Mouse (Mus musculus) cerebellum, adult 2 months (tissue): ENCODE measurements around the gene Zfp598. TPM values are rescaled to one million over a fixed set of nuclear protein-coding genes. Genes with fewer than 3 reads are reported as not detected.
A peak's percentile ranks its signal among the peaks of the same experiment; 100 is the strongest.
"Not testable (repeated sequence)": the region's sequence is repeated elsewhere in the genome, so short reads cannot be mapped to it uniquely, and the experiment has no call there.

ENCODE experiments used
- DNase-seq, 2 experiments: peaks; one replicate each; pipeline ENCODE4 v3.0.0; 2021
- H3K27ac ChIP-seq: fragments of 200-500 bp; 2 replicates; pipeline ENCODE4 v1.5.1; 2012; ENCODE audit warnings: low read length, control low read depth, inconsistent platforms; ENCODE audit not compliant: insufficient read depth
- H3K27me3 ChIP-seq: fragments of 200-500 bp; 2 replicates; pipeline ENCODE4 v1.6.1; 2012; ENCODE audit warnings: inconsistent platforms, mild to moderate bottlenecking, low read length, moderate library complexity; ENCODE audit not compliant: control insufficient read depth, insufficient read depth
- H3K4me1 ChIP-seq: fragments of 200-500 bp; 2 replicates; pipeline ENCODE4 v1.6.1; 2011; ENCODE audit warnings: low read length; ENCODE audit not compliant: control insufficient read depth, insufficient read depth
- H3K4me3 ChIP-seq: fragments of 200-500 bp; replicated peaks from 2 replicates; pipeline ENCODE3; 2011; ENCODE audit warnings: mild to moderate bottlenecking, low read depth, low read length, control low read depth; ENCODE audit not compliant: insufficient read depth
- CTCF ChIP-seq: fragments of 200-500 bp; IDR thresholded peaks from 2 replicates; pipeline ENCODE4 v1.5.1; 2011; ENCODE audit warnings: low read depth, mild to moderate bottlenecking, control low read depth, low read length, moderate library complexity, borderline replicate concordance; ENCODE audit not compliant: insufficient read depth
- POLR2A ChIP-seq: fragments of 200-500 bp; IDR thresholded peaks from 2 replicates; pipeline ENCODE4 v1.6.1; 2011; ENCODE audit warnings: low read length, control low read depth, borderline replicate concordance; ENCODE audit not compliant: insufficient read depth
- WGBS: fragments of 180-500 bp; shearing (Covaris S2); methylation state at CpG from one replicate; pipeline ENCODE4 v1.1.7; 2018; 5-methylcytosine and 5-hydroxymethylcytosine counted together
- polyA plus RNA-seq: library from polyadenylated mRNA; depleted of rRNA; stranded (reverse); fragments of >200 nt; gene quantifications from 2 replicates; pipeline ENCODE4 v1.2.3, GENCODE M21; 2012

The Zfp598 gene
- polyA plus RNA-seq, 1 experiment, result 92.6 TPM

DNA sequence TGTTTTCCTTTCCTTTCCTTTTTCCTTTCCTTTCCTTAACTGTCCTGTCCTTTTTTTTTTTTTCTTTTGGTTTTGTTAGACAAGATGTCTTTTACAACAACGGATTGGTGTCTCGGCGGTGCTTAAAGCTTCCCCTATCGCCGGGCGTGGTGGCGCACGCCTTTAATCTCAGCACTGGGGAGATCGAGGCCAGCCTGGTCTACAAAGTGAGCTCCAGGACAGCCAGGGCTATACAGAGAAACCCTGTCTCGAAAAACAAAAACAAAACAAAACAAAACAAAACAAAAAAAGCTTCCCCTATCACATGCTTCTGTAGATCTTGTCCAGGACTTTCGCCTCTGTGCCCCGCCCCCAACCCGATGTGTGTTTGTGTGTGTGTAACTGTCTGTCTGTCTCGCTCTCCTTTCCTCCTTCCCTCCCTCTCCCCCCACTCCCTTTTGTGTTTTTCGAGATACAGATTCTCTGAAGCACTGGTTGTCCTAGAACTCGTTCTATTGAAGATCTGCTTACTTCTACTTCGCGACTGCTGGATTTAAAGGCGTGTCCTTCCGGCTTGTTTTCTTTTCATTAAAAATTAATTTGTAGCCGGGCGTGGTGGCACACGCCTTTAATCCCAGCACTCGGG, 38.4 kb downstream of the Zfp598 start:
- Histone ChIP-seq H3K4me3 (peak overlapping the region; percentile 82), H3K27ac (no peak overlapping the region; the same call in 1 of the 2 replicates), H3K4me1 (no peaks in the 10 kb centered on the region), H3K27me3 (no peaks in the 10 kb centered on the region)
- 3% methylated on average over 24 of the region's 24 CpGs for WGBS
- DNase-seq, result no peak
- no peak for TF ChIP-seq CTCF
- TF ChIP-seq POLR2A, result no peak

DNA sequence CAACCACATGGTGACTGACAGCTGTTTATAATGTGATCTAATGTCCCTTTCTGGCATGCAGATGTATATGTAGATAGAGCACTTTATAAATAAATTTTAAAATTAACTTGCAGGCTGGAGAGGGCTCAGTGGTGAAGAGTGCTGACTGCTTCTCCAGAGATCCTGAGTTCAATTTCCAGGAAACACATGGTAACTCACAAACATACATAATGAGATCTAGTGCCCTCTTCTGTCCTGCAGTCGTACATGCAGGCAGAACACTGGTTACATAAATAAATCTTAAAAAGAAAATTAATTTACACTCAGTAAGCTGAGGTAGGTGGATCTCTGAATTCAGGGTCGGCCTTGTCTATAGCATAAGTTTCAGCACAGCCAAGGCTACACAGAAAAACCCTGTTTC, 39.2 kb downstream of the Zfp598 start:
- WGBS, result 27% methylated on average over 2 of the region's 2 CpGs
- Histone ChIP-seq H3K4me1 (no peaks in the 10 kb centered on the region), H3K27me3 (no peaks in the 10 kb centered on the region), H3K4me3 (no peak overlapping the region), H3K27ac (no peak overlapping the region)
- TF ChIP-seq POLR2A (no peak), CTCF (no peak)
- DNase-seq, result no peak

DNA sequence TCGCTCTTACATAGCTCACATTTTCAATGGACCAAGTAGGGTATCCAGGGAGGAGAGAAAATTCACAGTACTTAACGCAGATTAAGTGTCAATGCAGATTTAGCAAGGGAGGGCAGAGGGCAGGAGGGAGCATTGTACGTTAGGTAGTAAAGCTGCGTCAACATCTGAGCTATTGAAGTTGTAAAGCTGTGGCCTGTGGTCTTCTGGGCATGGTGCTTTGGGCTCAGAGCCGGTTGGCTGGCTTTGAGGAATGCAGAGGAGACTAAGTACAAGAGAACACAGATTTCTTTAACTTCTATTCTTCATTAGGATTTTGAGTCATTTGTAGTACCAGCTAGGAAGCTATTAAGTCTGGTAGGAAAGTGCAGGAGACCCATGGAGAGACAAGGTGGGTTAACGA, 46.1 kb downstream of the Zfp598 start:
- TF ChIP-seq POLR2A, result no peak
- TF ChIP-seq CTCF, result no peak
- Histone ChIP-seq H3K4me3 (no peak overlapping the region), H3K27me3 (no peaks in the 10 kb centered on the region), H3K27ac (no peak overlapping the region), H3K4me1 (no peaks in the 10 kb centered on the region)
- DNase-seq, result no peak
- 52% methylated on average over 6 of the region's 6 CpGs for WGBS

DNA sequence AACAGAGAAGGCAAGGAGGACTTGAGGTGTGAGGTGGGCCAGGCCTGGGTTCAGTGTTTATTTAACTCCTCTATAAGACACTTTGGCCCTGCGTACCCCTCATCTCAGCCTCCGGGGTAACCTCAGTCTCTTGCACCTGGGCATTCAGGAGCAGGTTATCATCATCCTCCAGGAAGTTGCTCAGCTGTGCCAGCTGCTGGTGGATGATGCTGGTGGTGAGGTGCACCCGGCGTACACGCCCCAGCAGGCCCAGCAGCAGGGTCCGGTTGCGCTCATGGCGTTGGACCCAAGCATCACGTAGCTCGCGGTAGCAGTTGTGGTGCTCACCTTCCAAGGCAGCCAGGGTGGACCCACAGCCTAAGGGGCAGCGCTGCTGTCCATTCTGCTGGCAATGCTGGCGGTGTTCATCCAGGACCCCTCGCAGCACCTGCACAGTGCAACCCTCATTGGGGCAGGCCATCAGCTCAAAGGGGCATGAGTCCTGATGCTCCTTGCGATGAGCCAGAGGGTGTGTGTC, 46.7 kb downstream of the Zfp598 start:
- no peaks in the 10 kb centered on the region for H3K27me3 ChIP-seq
- DNase-seq, result no peak
- H3K27ac ChIP-seq, result no peak overlapping the region
- no peak overlapping the region for H3K4me3 ChIP-seq
- 93% methylated on average over 15 of the region's 15 CpGs for WGBS
- H3K4me1 ChIP-seq, result no peaks in the 10 kb centered on the region
- no peak for TF ChIP-seq CTCF
- no peak for TF ChIP-seq POLR2A

DNA sequence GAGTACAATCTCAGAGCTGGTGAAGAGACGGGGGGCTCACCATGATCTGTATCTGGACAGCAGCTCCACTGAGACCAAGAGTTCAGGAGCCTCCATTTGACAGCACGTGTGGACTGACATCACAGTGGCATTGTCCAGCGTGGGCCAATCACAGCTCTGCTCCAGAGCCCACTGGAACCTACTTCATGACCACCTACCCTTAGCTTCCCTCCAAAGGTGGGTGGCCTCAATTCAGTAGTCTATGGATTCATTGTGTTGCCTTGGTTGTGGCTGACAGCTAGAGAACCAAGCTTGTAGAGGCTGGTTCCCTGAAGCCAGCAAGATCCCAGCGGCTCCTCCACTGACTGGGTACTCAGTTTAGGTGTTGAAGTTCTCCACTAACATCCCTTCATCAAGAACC, 48.5 kb downstream of the Zfp598 start, which contains the start of the genes Rnf151 and Rps2:
Rnf151 (minus strand) TSS at position 121 of the 400 bp plus-strand sequence.
Rps2 (plus strand) TSS at position 174 of the 400 bp plus-strand sequence.
- TF ChIP-seq POLR2A (no peak), CTCF (no peak)
- Histone ChIP-seq H3K4me1 (peaks cover 4% of the 10 kb centered on the region), H3K4me3 (no peak within 1 kb of the TSS), H3K27ac (no peak within 1 kb of the TSS), H3K27me3 (no peaks in the 10 kb centered on the region)
- no peak for DNase-seq
- WGBS, result 79% methylated on average over 4 of the region's 4 CpGs

DNA sequence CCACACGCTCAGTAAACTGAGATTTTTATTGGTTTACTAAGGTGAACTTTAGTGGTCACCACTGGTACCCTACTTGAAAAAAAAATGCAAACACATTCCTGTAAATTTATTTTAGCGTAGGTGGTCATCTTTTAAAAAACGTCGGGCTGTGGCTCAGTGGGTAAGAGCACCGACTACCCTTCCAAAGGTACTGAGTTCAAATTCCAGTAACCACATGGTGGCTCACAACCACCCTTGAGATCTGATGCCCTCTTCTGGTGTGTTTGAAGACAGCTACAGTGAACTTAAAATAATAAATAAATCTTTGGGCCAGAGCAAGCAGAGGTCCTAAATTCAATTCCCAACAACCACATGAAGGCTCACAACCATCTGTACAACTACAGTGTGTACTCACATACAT, 49.5 kb downstream of the Zfp598 start:
- peak overlapping the region; percentile 66 for H3K4me3 ChIP-seq
- H3K27me3 ChIP-seq, H3K27ac ChIP-seq, DNase-seq, H3K4me1 ChIP-seq: not testable (repeated sequence)
- 70% methylated on average over 5 of the region's 5 CpGs for WGBS

DNA sequence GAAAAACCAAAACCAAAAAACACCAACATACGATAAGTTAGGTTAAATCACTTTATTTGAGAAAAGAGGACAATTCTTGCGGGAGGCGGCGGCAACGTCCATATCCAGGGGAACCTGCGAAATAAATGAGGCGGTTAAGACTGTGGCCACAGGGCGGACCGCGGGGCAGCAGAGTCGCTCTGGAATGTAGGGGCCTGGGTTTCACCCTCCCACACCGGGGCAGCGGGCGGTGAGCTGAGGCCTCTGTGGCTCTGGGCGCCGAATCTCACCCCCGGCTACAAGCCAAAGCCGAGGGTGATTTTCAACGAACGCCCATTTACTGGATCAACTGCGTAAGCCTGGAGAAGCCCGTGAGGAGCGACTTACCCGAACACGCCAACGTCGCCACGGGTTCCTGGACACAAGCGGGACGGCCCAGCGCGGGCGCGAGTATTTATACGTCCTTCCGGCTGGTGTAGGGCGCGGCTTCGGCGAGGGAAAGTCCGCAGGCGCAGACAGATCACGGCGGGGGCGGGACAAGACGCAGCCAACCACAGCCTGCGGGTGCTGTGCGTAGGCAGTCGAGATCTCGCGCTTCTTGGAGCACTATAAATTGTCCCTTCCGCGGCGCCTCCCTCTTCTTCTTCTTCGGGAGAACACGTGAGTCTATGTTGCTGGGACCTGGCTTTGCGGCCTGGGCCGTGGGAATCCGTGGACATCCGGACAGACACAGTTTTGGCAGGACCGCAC, 50.2 kb downstream of the Zfp598 start:
- peaks cover 4% of the 10 kb centered on the region for H3K4me1 ChIP-seq
- peak; percentile 97 to 99 for DNase-seq
- H3K4me3 ChIP-seq, result peak overlapping the region; percentile 88
- WGBS, result under 1% methylated on average over 61 of the region's 61 CpGs
- H3K27ac ChIP-seq, result peak overlapping the region; percentile 52
- no peaks in the 10 kb centered on the region for H3K27me3 ChIP-seq
- TF ChIP-seq POLR2A, result peak; percentile 96
- TF ChIP-seq CTCF, result no peak

DNA sequence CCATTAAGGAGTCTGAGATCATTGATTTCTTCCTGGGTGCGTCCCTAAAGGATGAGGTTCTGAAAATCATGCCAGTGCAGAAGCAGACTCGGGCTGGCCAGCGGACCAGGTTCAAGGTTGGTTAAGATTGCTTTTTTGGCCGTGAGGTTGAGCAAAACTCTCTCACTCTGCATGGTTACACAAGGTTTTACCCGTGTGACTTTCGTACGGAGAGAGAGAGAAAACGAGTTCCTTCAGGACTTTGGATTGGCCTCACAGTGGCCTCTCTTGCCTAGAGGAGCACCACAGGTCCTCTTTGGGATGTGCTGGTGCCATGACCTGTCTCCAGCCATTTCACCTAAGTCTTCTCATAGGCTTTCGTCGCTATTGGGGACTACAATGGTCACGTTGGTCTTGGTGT, 51.1 kb downstream of the Zfp598 start:
- H3K4me3 ChIP-seq, result peak overlapping the region; percentile 37
- H3K4me1 ChIP-seq, H3K27ac ChIP-seq, H3K27me3 ChIP-seq, DNase-seq: not testable (repeated sequence)
- under 1% methylated on average over 11 of the region's 11 CpGs for WGBS

DNA sequence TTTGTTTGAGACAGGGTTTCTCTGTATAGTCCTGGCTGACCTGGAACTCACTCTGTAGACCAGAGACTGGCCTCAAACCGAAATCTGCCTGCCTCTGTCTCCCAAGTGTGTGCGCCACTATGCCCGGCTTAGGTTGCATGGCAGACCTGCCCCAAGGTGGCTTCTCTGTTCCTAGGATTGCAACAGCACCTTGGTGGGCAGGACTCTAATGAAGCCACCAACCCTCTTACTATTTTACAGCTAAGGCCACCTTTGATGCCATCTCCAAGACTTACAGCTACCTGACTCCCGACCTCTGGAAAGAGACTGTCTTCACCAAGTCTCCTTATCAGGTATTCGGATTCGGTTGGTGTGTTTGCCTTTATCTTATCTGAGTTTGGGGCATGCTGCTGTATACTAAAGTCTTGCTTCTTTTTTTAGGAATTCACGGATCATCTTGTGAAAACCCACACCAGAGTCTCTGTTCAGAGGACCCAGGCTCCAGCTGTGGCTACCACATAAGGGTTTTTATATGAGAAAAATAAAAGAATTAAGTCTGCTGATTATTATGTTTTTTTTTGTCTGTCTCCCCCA, 52.0 kb downstream of the Zfp598 start:
- H3K4me3 ChIP-seq, H3K4me1 ChIP-seq, DNase-seq, H3K27ac ChIP-seq, H3K27me3 ChIP-seq: not testable (repeated sequence)
- WGBS, result 60% methylated on average over 7 of the region's 7 CpGs
